Mouse (Mus musculus): ENCODE measurements around the gene Klhl29.
A peak's percentile ranks its signal among the peaks of the same experiment; 100 is the strongest.

The Klhl29 gene

DNA sequence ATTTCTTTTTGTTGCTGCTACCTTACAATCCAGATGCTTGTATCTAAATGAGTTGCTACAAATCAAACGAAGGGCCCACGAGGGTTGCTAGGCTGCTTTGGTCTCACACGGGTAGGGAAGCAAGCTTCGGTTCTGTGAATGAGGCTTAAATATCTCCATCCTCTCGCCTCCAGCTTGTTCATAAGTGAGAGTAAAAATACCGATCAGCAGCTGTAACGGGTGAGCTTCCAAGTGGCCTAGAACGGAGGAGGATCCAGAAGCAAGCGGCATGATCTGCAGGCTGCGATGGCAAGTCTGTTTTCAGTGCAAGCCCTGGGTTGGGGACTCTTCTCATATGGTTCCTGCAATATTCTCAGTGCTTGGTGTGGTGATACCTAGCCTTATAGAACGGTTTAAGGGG, 89.9 kb downstream of the Klhl29 start:
- DNase-seq = no peak

GRCm38 (mm10) chr12:5284961-5285360, 90.5 kb downstream of the Klhl29 start:
- DNase-seq = peak; percentile 86

GRCm38 (mm10) chr12:5283654-5284053, 91.8 kb downstream of the Klhl29 start:
- DNase-seq = peak; percentile 62

GRCm38 (mm10) chr12:5282611-5283010, 92.9 kb downstream of the Klhl29 start:
- no peak for DNase-seq

DNA sequence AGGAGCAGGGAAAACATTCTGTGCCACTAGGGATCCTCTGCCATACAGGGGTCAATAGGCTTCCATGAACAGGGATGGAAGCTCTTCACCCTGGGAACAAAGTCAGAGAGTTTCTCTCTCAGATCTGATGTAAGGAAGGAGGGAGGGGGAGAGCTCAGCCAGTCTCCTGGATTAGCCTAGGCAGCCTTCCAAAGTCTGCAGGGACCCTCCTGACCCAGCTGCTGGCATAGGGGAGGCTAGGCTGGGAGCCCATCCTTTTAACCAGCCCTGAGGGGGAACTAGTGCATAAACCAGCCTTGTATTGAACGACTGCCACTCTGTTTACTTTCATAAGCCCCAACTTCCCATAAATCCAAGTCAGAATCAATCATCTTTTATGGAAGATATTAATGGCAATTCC, 95.6 kb downstream of the Klhl29 start:
- DNase-seq = no peak

- peak; percentile 89 for DNase-seq
Observed at GRCm38 (mm10) chr12:5277028-5277427, 98.5 kb downstream of the Klhl29 start.

DNA sequence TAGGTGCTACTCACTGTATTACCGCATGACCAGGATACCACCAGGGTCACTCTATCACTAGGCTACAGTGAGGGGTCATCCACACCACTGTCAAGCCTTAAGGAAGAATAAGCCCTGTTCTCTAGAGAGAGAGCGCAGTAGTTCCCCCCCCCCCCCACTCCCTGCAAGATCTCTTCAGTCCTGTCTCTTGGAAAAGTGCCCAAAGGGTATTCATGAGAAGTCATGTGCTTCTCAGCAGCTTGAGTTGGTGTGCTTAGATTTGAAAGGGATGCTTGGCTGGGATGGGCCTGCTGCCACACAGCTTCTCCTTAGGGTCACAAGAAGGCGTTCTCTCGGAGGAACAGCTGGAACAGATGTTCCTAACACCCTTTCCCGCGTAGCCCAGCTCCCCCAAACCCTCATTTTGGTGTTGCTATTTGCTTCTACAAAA, 100.0 kb downstream of the Klhl29 start:
- DNase-seq = no peak

- no peak for DNase-seq
Observed at GRCm38 (mm10) chr12:5274519-5274944, 101.0 kb downstream of the Klhl29 start.

- peak; percentile 39 for DNase-seq
Observed at GRCm38 (mm10) chr12:5273316-5274047, 102.0 kb downstream of the Klhl29 start.

- DNase-seq = no peak
Observed at GRCm38 (mm10) chr12:5270527-5270926, 105.0 kb downstream of the Klhl29 start.

- no peak for DNase-seq
Observed at GRCm38 (mm10) chr12:5269936-5270335, 105.5 kb downstream of the Klhl29 start.

DNA sequence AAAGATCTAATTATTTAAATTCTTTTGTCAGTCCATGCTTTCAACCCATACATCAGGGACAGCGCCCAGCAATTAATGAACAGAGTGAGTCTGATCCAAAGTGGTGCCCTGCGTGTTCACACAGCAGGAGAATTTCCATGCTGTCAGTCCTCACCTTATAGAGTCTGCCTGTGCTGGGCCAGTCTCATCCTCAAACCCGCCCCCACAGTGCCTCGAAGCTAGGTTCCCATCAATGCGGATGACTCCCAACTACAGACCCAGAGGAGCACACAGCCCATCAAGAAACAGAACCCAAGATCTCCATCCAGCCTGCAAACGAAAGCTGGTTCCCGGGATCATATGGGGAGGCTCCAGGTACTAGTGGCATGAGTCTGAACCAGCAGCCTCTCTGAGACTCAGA, 106.4 kb downstream of the Klhl29 start:
- no peak for DNase-seq

- DNase-seq = no peak
Observed at GRCm38 (mm10) chr12:5268188-5268612, 107.3 kb downstream of the Klhl29 start.

DNA sequence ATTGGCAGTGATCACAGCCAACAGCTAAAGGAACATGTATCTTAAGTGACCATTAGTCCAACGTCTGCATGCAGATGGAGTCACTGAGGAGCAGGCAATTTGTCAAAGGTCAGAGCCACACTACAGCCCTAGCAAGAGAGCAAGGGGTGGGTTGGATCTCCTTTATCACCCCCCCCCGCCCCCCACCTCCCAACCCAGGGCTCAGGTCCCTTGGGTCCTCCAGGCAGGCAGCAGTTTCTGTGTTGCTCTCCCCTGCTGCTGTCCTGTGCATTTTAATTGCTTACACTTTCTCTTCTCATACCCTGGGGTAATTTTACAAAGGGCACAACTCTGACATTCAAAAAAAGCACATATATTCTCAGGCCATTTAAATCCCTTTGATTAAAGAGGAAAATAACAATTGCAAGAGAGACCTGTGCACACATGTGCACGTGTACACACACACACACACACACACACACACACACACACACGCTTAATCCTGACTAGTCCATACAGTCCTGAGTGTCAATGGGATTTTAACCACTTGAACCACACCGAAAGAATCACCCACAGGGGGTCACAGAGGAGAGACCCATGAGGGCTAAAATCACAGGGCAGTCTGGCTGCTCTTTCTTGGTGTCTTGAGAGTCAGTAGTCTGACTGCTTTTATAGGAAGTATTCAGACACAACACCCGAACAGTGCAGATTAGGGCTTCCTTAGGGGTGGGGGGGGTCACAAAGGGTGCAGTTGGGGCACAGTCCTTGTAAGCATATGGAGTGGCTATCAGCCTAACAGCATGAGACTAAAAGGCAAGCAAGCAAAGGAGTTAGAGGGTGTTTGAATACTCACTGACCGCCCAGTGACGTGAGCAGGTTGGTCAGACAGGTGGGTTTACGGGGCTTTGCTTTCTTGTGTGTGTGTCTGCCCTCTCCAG, 108.0 kb downstream of the Klhl29 start:
- DNase-seq = no peak

GRCm38 (mm10) chr12:5266773-5267172, 108.7 kb downstream of the Klhl29 start:
- no peak for DNase-seq

- no peak for DNase-seq
Observed at GRCm38 (mm10) chr12:5261476-5261875, 114.0 kb downstream of the Klhl29 start.

GRCm38 (mm10) chr12:5258779-5259178, 116.7 kb downstream of the Klhl29 start:
- DNase-seq = no peak

GRCm38 (mm10) chr12:5257174-5257573, 118.3 kb downstream of the Klhl29 start:
- DNase-seq = no peak

- DNase-seq = no peak
Observed at GRCm38 (mm10) chr12:5255079-5255478, 120.4 kb downstream of the Klhl29 start.

- no peak for DNase-seq
Observed at GRCm38 (mm10) chr12:5254246-5254982, 121.1 kb downstream of the Klhl29 start.

DNA sequence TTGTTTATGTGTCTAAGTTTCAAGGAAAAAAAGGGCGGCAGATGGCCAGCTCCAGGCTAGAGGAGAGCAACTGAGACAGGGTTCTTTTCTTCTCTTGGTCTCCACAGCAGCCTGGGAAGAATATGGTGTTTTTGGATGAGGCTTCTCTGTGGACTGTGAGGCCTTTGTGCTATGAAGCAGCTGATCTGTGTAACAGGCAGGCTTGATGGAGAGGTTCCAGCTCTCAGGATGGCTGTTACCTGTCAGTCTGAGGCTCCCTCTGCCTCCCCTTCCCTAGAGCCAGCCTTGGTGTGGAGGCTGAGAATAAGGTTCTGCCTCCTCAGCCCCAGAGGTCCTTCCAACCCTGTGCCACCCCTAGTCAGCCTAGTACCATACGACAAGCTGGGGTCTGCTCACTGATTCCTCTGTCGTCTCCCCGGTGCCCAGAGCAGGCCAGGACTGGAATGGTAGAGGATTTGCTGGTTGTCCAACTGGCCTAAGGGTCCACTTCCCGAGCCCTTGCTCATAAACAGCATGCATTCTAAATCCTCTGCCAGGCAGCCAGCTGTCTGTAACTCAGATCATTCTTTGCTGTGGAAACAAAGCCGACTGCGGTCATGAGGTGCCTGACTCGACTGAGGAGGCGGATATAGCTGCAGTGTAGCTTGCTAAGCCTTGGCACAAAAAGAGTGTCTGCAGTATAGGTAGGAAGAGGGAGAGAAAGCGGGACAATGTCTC, 122.0 kb downstream of the Klhl29 start:
- no peak for DNase-seq

GRCm38 (mm10) chr12:5252569-5252968, 122.9 kb downstream of the Klhl29 start:
- no peak for DNase-seq
